Mouse (Mus musculus): ENCODE data around the gene Mindy2. TPM values are rescaled to one million over a fixed set of nuclear protein-coding genes. Genes with fewer than 3 reads are reported as not detected.

The Mindy2 gene
- polyA plus RNA-seq, 1 experiment from 2014 or later = 10.2 TPM

GRCm38 (mm10) chr9:70611026-70611673 lies 45.8 kb downstream of the Mindy2 start:
- H3K36me3 ChIP-seq (ENCODE audit: control insufficient read depth, insufficient read depth) = peaks cover 10% of the 10 kb centered on the region
- H3K4me2 ChIP-seq (ENCODE audit: low read depth, low read length) = no peak overlapping the region
- H3K9me3 ChIP-seq (replicated peaks; ENCODE audit: control insufficient read depth, low read length) = no peaks in the 10 kb centered on the region
- H3K9ac ChIP-seq (ENCODE audit: low read length) = no peak overlapping the region
- ATAC-seq (replicated peaks; ENCODE audit: extremely low read depth, insufficient read depth, low FRiP score) = no peak
- no peaks in the 10 kb centered on the region for H3K27me3 ChIP-seq (ENCODE audit: control insufficient read depth, insufficient read depth, low read length)
- peaks cover 9% of the 10 kb centered on the region for H3K4me1 ChIP-seq (ENCODE audit: control insufficient read depth, insufficient read depth, low read length)
- WGBS = 22% methylated on average over 3 of the region's 3 CpGs
- peak overlapping the region; percentile 19; the same call in 1 of the 2 replicates for H3K27ac ChIP-seq (ENCODE audit: low read length)
- H3K4me3 ChIP-seq (ENCODE audit: low read length) = no peak overlapping the region

- Histone ChIP-seq H3K4me2 (ENCODE audit: low read depth, low read length) (no peak overlapping the region), H3K4me1 (ENCODE audit: control insufficient read depth, insufficient read depth, low read length) (no peaks in the 10 kb centered on the region), H3K27ac (ENCODE audit: low read length) (no peak overlapping the region), H3K27me3 (ENCODE audit: control insufficient read depth, insufficient read depth, low read length) (no peaks in the 10 kb centered on the region), H3K36me3 (ENCODE audit: control insufficient read depth, insufficient read depth) (peaks cover 12% of the 10 kb centered on the region), H3K4me3 (ENCODE audit: low read length) (no peak overlapping the region), H3K9ac (ENCODE audit: low read length) (no peak overlapping the region), H3K9me3 (replicated peaks; ENCODE audit: control insufficient read depth, low read length) (no peaks in the 10 kb centered on the region)
- 88% methylated on average over 1 of the region's 1 CpGs for WGBS
- ATAC-seq (replicated peaks; ENCODE audit: extremely low read depth, insufficient read depth, low FRiP score) = no peak
These were observed 54.7 kb downstream of the Mindy2 start for GRCm38 (mm10) chr9:70602186-70602845.

- Histone ChIP-seq H3K4me2 (ENCODE audit: low read depth, low read length) (no peak overlapping the region), H3K4me1 (ENCODE audit: control insufficient read depth, insufficient read depth, low read length) (no peaks in the 10 kb centered on the region), H3K9ac (ENCODE audit: low read length) (no peak overlapping the region), H3K27me3 (ENCODE audit: control insufficient read depth, insufficient read depth, low read length) (no peaks in the 10 kb centered on the region), H3K4me3 (ENCODE audit: low read length) (no peak overlapping the region), H3K36me3 (ENCODE audit: control insufficient read depth, insufficient read depth) (peaks cover 10% of the 10 kb centered on the region), H3K9me3 (replicated peaks; ENCODE audit: control insufficient read depth, low read length) (no peaks in the 10 kb centered on the region), H3K27ac (ENCODE audit: low read length) (no peak overlapping the region)
- 88% methylated on average over 2 of the region's 2 CpGs for WGBS
- no peak for ATAC-seq (replicated peaks; ENCODE audit: extremely low read depth, insufficient read depth, low FRiP score)
These were observed 58.7 kb downstream of the Mindy2 start for GRCm38 (mm10) chr9:70598271-70598670.

GRCm38 (mm10) chr9:70591486-70591885 lies 65.5 kb downstream of the Mindy2 start:
- H3K36me3 ChIP-seq (ENCODE audit: control insufficient read depth, insufficient read depth) = peaks cover 59% of the 10 kb centered on the region

GRCm38 (mm10) chr9:70590775-70591174 lies 66.2 kb downstream of the Mindy2 start:
- no peaks in the 10 kb centered on the region for H3K4me1 ChIP-seq (ENCODE audit: control insufficient read depth, insufficient read depth, low read length)
- no peak for ATAC-seq (replicated peaks; ENCODE audit: extremely low read depth, insufficient read depth, low FRiP score)
- no peak overlapping the region for H3K4me3 ChIP-seq (ENCODE audit: low read length)
- 80% methylated on average over 4 of the region's 4 CpGs for WGBS
- H3K4me2 ChIP-seq (ENCODE audit: low read depth, low read length) = no peak overlapping the region
- no peaks in the 10 kb centered on the region for H3K9me3 ChIP-seq (replicated peaks; ENCODE audit: control insufficient read depth, low read length)
- H3K27ac ChIP-seq (ENCODE audit: low read length) = no peak overlapping the region
- no peak overlapping the region for H3K9ac ChIP-seq (ENCODE audit: low read length)
- H3K27me3 ChIP-seq (ENCODE audit: control insufficient read depth, insufficient read depth, low read length) = no peaks in the 10 kb centered on the region
- H3K36me3 ChIP-seq (ENCODE audit: control insufficient read depth, insufficient read depth) = peaks cover 66% of the 10 kb centered on the region

More at GRCm38 (mm10) chr9:70591486-70591885, 65.5 kb downstream of the Mindy2 start:
- no peak for ATAC-seq (replicated peaks; ENCODE audit: extremely low read depth, insufficient read depth, low FRiP score)
- Histone ChIP-seq H3K27ac (ENCODE audit: low read length) (no peak overlapping the region), H3K9ac (ENCODE audit: low read length) (no peak overlapping the region), H3K9me3 (replicated peaks; ENCODE audit: control insufficient read depth, low read length) (no peaks in the 10 kb centered on the region), H3K4me2 (ENCODE audit: low read depth, low read length) (no peak overlapping the region), H3K4me1 (ENCODE audit: control insufficient read depth, insufficient read depth, low read length) (no peaks in the 10 kb centered on the region), H3K4me3 (ENCODE audit: low read length) (no peak overlapping the region), H3K27me3 (ENCODE audit: control insufficient read depth, insufficient read depth, low read length) (no peaks in the 10 kb centered on the region)
- 69% methylated on average over 9 of the region's 9 CpGs for WGBS

- H3K4me2 ChIP-seq (ENCODE audit: low read depth, low read length) = no peak overlapping the region
- H3K4me1 ChIP-seq (ENCODE audit: control insufficient read depth, insufficient read depth, low read length) = no peaks in the 10 kb centered on the region
These were observed 69.8 kb downstream of the Mindy2 start for GRCm38 (mm10) chr9:70587171-70587570.

GRCm38 (mm10) chr9:70585172-70585571 lies 71.8 kb downstream of the Mindy2 start:
- Histone ChIP-seq H3K36me3 (ENCODE audit: control insufficient read depth, insufficient read depth) (peaks cover 74% of the 10 kb centered on the region), H3K27me3 (ENCODE audit: control insufficient read depth, insufficient read depth, low read length) (no peaks in the 10 kb centered on the region), H3K9me3 (replicated peaks; ENCODE audit: control insufficient read depth, low read length) (no peaks in the 10 kb centered on the region), H3K4me3 (ENCODE audit: low read length) (no peak overlapping the region), H3K4me2 (ENCODE audit: low read depth, low read length) (no peak overlapping the region), H3K4me1 (ENCODE audit: control insufficient read depth, insufficient read depth, low read length) (no peaks in the 10 kb centered on the region), H3K27ac (ENCODE audit: low read length) (no peak overlapping the region), H3K9ac (ENCODE audit: low read length) (no peak overlapping the region)
- WGBS = 66% methylated on average over 5 of the region's 5 CpGs
- no peak for ATAC-seq (replicated peaks; ENCODE audit: extremely low read depth, insufficient read depth, low FRiP score)

More at GRCm38 (mm10) chr9:70587171-70587570, 69.8 kb downstream of the Mindy2 start:
- no peak for ATAC-seq (replicated peaks; ENCODE audit: extremely low read depth, insufficient read depth, low FRiP score)
- Histone ChIP-seq H3K4me3 (ENCODE audit: low read length) (no peak overlapping the region), H3K27ac (ENCODE audit: low read length) (no peak overlapping the region), H3K9ac (ENCODE audit: low read length) (no peak overlapping the region), H3K9me3 (replicated peaks; ENCODE audit: control insufficient read depth, low read length) (no peaks in the 10 kb centered on the region), H3K36me3 (ENCODE audit: control insufficient read depth, insufficient read depth) (peaks cover 71% of the 10 kb centered on the region), H3K27me3 (ENCODE audit: control insufficient read depth, insufficient read depth, low read length) (no peaks in the 10 kb centered on the region)
- 91% methylated on average over 5 of the region's 5 CpGs for WGBS

GRCm38 (mm10) chr9:70584641-70585040 lies 72.3 kb downstream of the Mindy2 start:
- Histone ChIP-seq H3K4me1 (ENCODE audit: control insufficient read depth, insufficient read depth, low read length) (no peaks in the 10 kb centered on the region), H3K36me3 (ENCODE audit: control insufficient read depth, insufficient read depth) (peaks cover 74% of the 10 kb centered on the region), H3K4me2 (ENCODE audit: low read depth, low read length) (no peak overlapping the region), H3K9ac (ENCODE audit: low read length) (no peak overlapping the region), H3K27ac (ENCODE audit: low read length) (no peak overlapping the region), H3K27me3 (ENCODE audit: control insufficient read depth, insufficient read depth, low read length) (no peaks in the 10 kb centered on the region), H3K4me3 (ENCODE audit: low read length) (no peak overlapping the region), H3K9me3 (replicated peaks; ENCODE audit: control insufficient read depth, low read length) (no peaks in the 10 kb centered on the region)
- no peak for ATAC-seq (replicated peaks; ENCODE audit: extremely low read depth, insufficient read depth, low FRiP score)
- 86% methylated on average over 14 of the region's 14 CpGs for whole genome bisulfite sequencing

GRCm38 (mm10) chr9:70580956-70581355 lies 76.0 kb downstream of the Mindy2 start:
- 83% methylated on average over 5 of the region's 5 CpGs for WGBS
- H3K4me3 ChIP-seq (ENCODE audit: low read length) = no peak overlapping the region
- H3K36me3 ChIP-seq (ENCODE audit: control insufficient read depth, insufficient read depth) = peaks cover 56% of the 10 kb centered on the region
- no peaks in the 10 kb centered on the region for H3K4me1 ChIP-seq (ENCODE audit: control insufficient read depth, insufficient read depth, low read length)
- H3K9ac ChIP-seq (ENCODE audit: low read length) = no peak overlapping the region
- no peak overlapping the region for H3K27ac ChIP-seq (ENCODE audit: low read length)
- H3K4me2 ChIP-seq (ENCODE audit: low read depth, low read length) = no peak overlapping the region
- no peak for ATAC-seq (replicated peaks; ENCODE audit: extremely low read depth, insufficient read depth, low FRiP score)
- H3K27me3 ChIP-seq (ENCODE audit: control insufficient read depth, insufficient read depth, low read length) = no peaks in the 10 kb centered on the region
- no peaks in the 10 kb centered on the region for H3K9me3 ChIP-seq (replicated peaks; ENCODE audit: control insufficient read depth, low read length)
